Mouse (Mus musculus) naive thymus-derived CD4-positive, alpha-beta T cell, adult 2 months (primary cell): ENCODE measurements around the gene Dab1.

Source experiments
- DNase-seq: peaks from one replicate; pipeline ENCODE4 v3.0.0-alpha.2; 2011; ENCODE audit warnings: low read depth

The Dab1 gene

GRCm38 (mm10) chr4:104670741-104671140 is 1051.6 kb downstream of the Dab1 start:
- DNase-seq = no peak

- DNase-seq = no peak
These were observed 1054.2 kb downstream of the Dab1 start for GRCm38 (mm10) chr4:104673317-104673716.

- no peak for DNase-seq
These were observed 1055.5 kb downstream of the Dab1 start for GRCm38 (mm10) chr4:104674706-104675105.

- no peak for DNase-seq
These were observed 1059.1 kb downstream of the Dab1 start for GRCm38 (mm10) chr4:104678234-104678633.

- DNase-seq = no peak
These were observed 1061.3 kb downstream of the Dab1 start for GRCm38 (mm10) chr4:104680475-104680874.

- no peak for DNase-seq
These were observed 1067.1 kb downstream of the Dab1 start for GRCm38 (mm10) chr4:104686137-104686809.

GRCm38 (mm10) chr4:104689047-104689446 is 1069.9 kb downstream of the Dab1 start:
- DNase-seq = no peak

- no peak for DNase-seq
These were observed 1071.9 kb downstream of the Dab1 start for GRCm38 (mm10) chr4:104691026-104691425.

- DNase-seq = no peak
These were observed 1075.0 kb downstream of the Dab1 start for GRCm38 (mm10) chr4:104694188-104694587.

- no peak for DNase-seq
These were observed 1077.4 kb downstream of the Dab1 start for GRCm38 (mm10) chr4:104696522-104696921.

- DNase-seq = no peak
These were observed 1078.5 kb downstream of the Dab1 start for GRCm38 (mm10) chr4:104697703-104698102.

- no peak for DNase-seq
These were observed 1086.8 kb downstream of the Dab1 start for GRCm38 (mm10) chr4:104705664-104706645.

- no peak for DNase-seq
These were observed 1093.4 kb downstream of the Dab1 start for GRCm38 (mm10) chr4:104712338-104713083.

GRCm38 (mm10) chr4:104714925-104715519 is 1095.9 kb downstream of the Dab1 start:
- DNase-seq = no peak

GRCm38 (mm10) chr4:104715857-104716256 is 1096.7 kb downstream of the Dab1 start:
- no peak for DNase-seq

- no peak for DNase-seq
These were observed 1097.3 kb downstream of the Dab1 start for GRCm38 (mm10) chr4:104716506-104716905.

GRCm38 (mm10) chr4:104718973-104719795 is 1100.0 kb downstream of the Dab1 start:
- no peak for DNase-seq

- no peak for DNase-seq
These were observed 1104.4 kb downstream of the Dab1 start for GRCm38 (mm10) chr4:104723527-104724045.

GRCm38 (mm10) chr4:104724258-104724657 is 1105.1 kb downstream of the Dab1 start:
- no peak for DNase-seq

- no peak for DNase-seq
These were observed 1106.5 kb downstream of the Dab1 start for GRCm38 (mm10) chr4:104725673-104726072.

- no peak for DNase-seq
These were observed 1110.0 kb downstream of the Dab1 start for GRCm38 (mm10) chr4:104729185-104729584.
